Mouse (Mus musculus): ENCODE results near the gene Gm17622. TPM values are rescaled to one million over a fixed set of nuclear protein-coding genes. Genes with fewer than 3 reads are reported as not detected.

Gm17622 gene
- total RNA-seq, 2 experiments from 2014 or later, result not detected

Other genes starting within 250 kb of the Gm17622 start
- gene Poc5, start 102.4 kb upstream of the Gm17622 start, total RNA-seq (2021), result 10 to 100 TPM; 10.5 to 13.4 TPM
- gene Ankdd1b, start 19.5 kb upstream of the Gm17622 start, total RNA-seq (2021), result under 1 TPM; 0.21 to 0.36 TPM
- 1 to 10 TPM; 5.6 to 5.9 TPM for gene Polk, start 51.8 kb downstream of the Gm17622 start, total RNA-seq (2021)
- gene Col4a3bp, start 51.9 kb downstream of the Gm17622 start, total RNA-seq (2021), result 10 to 100 TPM; 35.8 to 41.1 TPM
- gene Hmgcr, start 180.2 kb downstream of the Gm17622 start, total RNA-seq (2021), result 10 to 100 TPM in 1 of 2 experiments, 1 to 10 TPM in 1; 9.0 to 12.2 TPM